Mouse (Mus musculus): ENCODE measurements around the gene Bank1.

The Bank1 gene

GRCm38 (mm10) chr3:136109411-136110139, 216.3 kb downstream of the Bank1 start:
- no peak for DNase-seq (ENCODE audit: low read depth in 1 of 2, low spot score in 2 of 2)

DNA sequence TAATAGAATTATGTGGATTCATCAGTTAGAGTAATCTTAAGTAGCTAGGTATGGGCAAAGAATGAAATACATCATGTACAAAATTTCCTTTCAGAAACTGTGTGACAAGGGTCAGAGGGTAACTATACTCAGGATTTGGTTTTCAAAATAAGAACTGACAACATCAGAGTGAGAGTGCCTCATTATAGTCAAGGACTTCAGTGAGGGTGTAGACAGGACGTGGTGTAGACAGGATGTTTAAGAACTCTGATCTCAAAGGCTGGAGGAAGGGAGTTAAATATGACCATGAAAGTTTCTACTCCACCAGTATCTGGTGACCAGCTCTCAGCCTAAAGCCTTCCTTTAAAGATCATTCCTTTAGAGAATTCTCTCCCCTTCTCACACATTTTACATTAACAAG, 219.4 kb downstream of the Bank1 start:
- DNase-seq (ENCODE audit: low read depth in 1 of 2, low spot score in 2 of 2): no peak

GRCm38 (mm10) chr3:136103339-136103738, 222.5 kb downstream of the Bank1 start:
- DNase-seq (ENCODE audit: low read depth in 1 of 2, low spot score in 2 of 2): no peak

- no peak for DNase-seq (ENCODE audit: low read depth in 1 of 2, low spot score in 2 of 2)
These were observed 224.8 kb downstream of the Bank1 start for GRCm38 (mm10) chr3:136100973-136101500.

DNA sequence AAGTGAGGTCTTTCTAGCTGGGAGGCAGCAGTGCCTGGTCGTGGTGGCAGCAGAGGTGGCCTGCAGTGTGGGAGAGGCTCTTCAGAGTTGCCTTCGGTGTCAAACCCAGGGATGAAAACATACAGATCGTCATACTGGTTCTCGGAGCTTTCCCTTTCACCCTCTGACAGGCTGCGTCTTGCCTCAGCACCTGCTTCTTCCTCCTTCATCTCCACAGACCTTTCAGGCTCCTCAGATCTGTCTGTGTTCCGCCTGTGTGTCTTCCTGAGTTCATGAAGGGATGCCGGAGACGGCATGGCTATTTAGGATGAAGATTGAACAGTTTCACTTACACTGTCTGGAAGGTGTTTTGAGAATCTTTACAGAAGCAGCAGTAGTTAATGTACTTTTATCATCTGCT, 225.6 kb downstream of the Bank1 start:
- DNase-seq (ENCODE audit: low read depth in 1 of 2, low spot score in 2 of 2): no peak

GRCm38 (mm10) chr3:136086948-136087660, 238.8 kb downstream of the Bank1 start:
- DNase-seq (ENCODE audit: low read depth in 1 of 2, low spot score in 2 of 2): no peak

DNA sequence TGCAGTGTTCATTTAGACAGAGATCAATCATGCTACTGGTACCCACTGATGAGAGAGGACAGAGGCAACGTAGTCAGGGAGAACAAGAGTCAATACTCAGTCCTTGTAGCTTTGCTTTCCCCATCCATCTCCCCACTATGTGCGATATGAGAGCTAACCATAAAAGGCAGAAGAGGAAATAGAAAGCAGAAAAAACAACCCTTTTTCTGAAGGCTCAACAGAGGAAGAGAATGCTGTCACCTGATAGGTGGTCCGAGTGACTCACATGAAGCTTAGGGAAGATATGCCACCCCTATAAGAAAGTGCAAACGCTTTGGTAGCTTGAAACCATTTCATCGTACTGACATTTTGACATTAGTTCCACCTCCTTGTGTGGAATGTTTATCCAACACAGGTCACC, 239.4 kb downstream of the Bank1 start:
- DNase-seq (ENCODE audit: low read depth in 1 of 2, low spot score in 2 of 2): no peak

- no peak for DNase-seq (ENCODE audit: low read depth in 1 of 2, low spot score in 2 of 2)
These were observed 240.8 kb downstream of the Bank1 start for GRCm38 (mm10) chr3:136085077-136085476.

DNA sequence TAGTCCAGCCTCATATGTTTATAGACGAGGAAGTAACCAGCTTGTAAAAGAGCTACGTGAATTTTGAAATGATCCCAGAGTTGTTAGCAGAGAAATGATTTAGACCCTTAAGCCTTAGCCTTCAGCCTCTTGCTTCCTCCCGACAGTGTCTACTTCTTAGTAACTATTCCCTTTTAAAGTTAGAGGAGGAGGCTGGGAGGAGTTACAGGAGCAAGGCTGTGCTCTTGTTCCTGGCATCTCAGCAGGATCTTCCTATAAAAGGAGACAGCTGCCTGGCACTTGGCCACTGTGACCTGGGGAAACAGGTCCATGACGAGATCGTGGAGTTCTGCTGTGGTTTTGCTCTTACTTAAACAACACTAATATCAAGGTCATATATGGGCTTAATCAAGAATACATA, 241.8 kb downstream of the Bank1 start:
- no peak for DNase-seq (ENCODE audit: low read depth in 1 of 2, low spot score in 2 of 2)

GRCm38 (mm10) chr3:136081264-136081663, 244.6 kb downstream of the Bank1 start:
- DNase-seq (ENCODE audit: low read depth in 1 of 2, low spot score in 2 of 2): no peak

DNA sequence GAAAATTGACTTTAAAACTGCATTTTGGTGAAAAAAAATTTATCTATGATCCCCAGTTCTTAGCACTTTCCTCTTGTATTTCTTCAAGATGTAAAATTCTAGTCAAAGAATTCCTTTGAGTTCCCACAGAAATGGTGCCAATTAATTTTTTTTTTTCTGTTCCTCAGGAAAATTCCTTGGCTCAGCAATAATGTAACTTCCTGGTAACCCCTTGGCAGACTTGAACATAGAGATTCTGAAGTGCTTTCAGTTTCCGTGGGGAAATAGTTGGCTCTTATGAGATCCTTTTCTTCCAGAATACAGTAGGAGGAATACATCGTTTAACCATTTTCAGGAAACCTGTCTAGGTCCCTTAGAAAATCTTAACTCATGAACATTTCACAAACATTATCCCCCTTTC, 247.3 kb downstream of the Bank1 start:
- DNase-seq (ENCODE audit: low read depth in 1 of 2, low spot score in 2 of 2): no peak

DNA sequence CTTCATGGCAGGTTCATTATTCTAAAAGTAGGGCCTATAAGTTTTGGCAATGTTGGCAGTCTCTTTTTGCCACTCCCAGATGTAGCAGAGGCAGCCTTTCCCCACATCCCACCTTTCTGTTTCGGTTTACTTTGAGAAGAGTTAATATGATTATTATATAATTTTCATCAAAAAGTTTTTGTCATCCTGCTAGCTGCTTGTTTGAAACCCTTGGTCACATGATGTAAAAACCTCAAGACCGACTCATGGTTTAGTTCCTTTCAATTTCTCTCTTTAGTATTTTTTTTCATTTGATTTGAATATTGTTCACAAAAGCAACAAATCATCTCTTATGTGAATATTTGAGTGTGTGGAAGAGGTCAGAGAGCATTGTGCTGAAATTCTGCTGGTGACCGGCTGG, 255.5 kb downstream of the Bank1 start:
- no peak for DNase-seq (ENCODE audit: low read depth in 1 of 2, low spot score in 2 of 2)

GRCm38 (mm10) chr3:136061907-136062306, 264.0 kb downstream of the Bank1 start:
- DNase-seq (ENCODE audit: low read depth in 1 of 2, low spot score in 2 of 2): no peak

- no peak for DNase-seq (ENCODE audit: low read depth in 1 of 2, low spot score in 2 of 2)
These were observed 275.2 kb downstream of the Bank1 start for GRCm38 (mm10) chr3:136050635-136051034.

DNA sequence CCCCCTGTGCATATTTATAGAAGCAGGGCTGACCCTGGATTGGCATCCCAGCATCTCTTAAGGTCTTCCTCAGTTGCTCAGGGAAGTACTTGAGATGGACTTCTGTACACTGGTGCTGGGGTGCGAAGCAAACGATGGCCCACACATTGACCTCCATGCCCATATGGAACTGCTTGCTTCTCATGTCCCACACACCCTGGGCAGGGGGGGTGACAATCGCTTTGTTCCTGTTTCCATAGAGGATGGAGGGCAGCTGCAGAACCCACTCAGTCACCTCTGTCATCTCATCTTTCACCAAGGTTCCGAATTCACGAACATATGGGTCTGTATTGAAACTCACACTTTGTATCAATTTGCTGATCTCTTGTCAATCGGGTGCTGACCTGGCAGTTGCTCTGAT, 275.7 kb downstream of the Bank1 start:
- DNase-seq (ENCODE audit: low read depth in 1 of 2, low spot score in 2 of 2): no peak

- DNase-seq (ENCODE audit: low read depth in 1 of 2, low spot score in 2 of 2): no peak
These were observed 277.8 kb downstream of the Bank1 start for GRCm38 (mm10) chr3:136048026-136048425.

DNA sequence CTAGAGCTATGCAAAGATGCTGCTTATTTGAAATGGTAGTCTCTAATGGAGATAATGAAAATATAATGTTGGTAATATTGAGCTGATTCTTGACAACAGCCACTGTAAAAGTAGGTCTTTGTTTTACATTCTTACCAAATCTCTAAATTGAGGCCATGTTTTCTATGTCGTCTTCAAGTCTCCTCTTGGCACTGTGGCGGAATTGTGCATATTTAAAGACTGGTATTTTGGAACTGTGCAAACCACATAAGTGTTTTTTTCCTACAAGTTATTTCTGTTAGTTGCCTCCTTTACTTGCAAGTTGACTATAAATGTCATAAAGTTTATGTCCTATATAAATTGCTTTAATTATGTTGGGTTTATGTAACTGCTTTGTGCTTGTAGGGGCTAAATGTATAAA, 280.5 kb downstream of the Bank1 start:
- no peak for DNase-seq (ENCODE audit: low read depth in 1 of 2, low spot score in 2 of 2)

DNA sequence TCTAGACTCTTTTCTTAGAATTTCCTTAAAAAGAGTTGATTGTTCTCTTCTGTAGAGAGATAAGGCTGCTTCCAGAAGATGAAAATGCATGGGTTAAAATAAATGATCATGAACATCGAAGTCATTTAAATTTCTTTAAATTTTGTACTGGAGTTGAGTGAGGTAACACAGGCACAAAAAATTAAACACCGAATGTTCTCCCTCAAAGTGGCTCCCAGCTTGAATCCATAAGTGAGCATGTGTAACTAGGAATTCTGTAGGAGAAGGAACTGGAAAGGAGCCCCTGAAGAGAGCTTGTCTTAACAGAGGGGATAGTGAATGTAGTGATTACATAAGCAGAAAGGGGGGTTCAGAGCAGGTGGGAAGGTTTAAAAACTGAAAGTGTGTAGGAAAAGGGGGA, 285.8 kb downstream of the Bank1 start:
- DNase-seq (ENCODE audit: low read depth in 1 of 2, low spot score in 2 of 2): no peak

DNA sequence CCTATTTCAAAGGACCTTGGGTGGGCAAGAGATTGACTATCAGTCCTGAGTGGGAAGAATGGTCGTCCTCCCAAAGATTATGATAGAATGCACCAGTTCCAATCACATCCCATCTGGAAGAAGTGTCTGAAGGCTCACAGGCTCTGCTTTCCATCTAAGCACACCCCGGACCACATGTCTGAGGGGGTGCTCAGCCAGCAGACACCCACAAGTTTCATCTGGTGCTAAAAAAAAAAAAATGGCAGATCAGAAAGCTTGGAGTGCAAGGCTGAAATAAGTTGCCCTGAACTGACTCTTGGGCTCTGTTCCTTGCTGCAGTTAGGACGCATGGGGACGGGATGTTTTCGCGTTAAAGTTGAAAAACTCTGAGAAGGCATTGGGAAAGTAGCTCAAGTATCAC, 286.4 kb downstream of the Bank1 start:
- DNase-seq (ENCODE audit: low read depth in 1 of 2, low spot score in 2 of 2): no peak

DNA sequence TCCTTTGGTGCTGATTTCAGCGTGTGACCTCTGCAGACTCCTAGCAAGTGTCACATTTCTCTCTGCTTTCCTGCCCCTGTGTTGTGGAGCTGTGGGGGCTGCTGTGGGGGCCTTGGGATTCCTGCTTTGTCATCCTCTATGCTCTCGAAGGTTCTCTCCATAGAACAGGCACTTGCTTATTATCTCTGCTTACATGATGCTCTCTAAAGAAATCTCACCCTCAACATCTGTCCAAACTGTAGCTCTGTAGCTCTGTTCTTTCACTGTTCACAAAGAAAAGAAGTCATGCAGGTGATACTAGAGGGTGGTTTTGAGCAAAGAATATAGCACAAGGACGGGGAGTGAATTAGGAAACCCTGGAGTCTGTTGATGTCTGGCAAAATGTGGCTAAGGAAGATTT, 288.6 kb downstream of the Bank1 start:
- no peak for DNase-seq (ENCODE audit: low read depth in 1 of 2, low spot score in 2 of 2)

DNA sequence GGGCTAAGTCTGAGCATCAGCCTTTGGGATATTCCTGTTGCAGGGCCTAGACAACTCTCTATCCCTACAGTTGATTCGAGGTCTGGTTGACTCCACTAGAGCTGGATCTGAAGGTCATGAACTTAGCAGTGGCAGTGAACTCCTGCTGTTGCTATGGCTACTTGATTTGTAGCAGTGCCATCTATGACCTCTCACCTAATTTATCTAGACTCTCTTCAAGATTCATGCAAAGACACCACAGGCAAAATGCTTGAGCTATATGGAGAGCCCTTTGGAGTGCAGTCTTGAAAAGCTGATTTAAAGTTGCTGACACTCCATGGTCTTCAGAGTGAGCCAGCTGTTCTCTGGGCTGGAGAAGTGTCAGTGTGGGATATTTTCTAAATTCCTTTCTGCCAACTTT, 290.1 kb downstream of the Bank1 start:
- DNase-seq (ENCODE audit: low read depth in 1 of 2, low spot score in 2 of 2): no peak

- DNase-seq (ENCODE audit: low read depth in 1 of 2, low spot score in 2 of 2): no peak
These were observed 301.0 kb downstream of the Bank1 start for GRCm38 (mm10) chr3:136024876-136025275.

- DNase-seq (ENCODE audit: low read depth in 1 of 2, low spot score in 2 of 2): no peak
These were observed 308.3 kb downstream of the Bank1 start for GRCm38 (mm10) chr3:136017517-136017916.
